Mouse (Mus musculus) spleen, adult 12 weeks (tissue): ENCODE measurements around the gene Ppm1j.
A peak's percentile ranks its signal among the peaks of the same experiment; 100 is the strongest.

Experiments used
- DNase-seq: peaks from one replicate; pipeline ENCODE4 v3.0.0; 2022; ENCODE audit warnings: low spot score

Ppm1j gene

GRCm38 (mm10) chr3:104814746-104815145, 33.9 kb downstream of the Ppm1j start:
- no peak for DNase-seq

GRCm38 (mm10) chr3:104815346-104815745, 34.5 kb downstream of the Ppm1j start:
- no peak for DNase-seq

GRCm38 (mm10) chr3:104816130-104816529, 35.3 kb downstream of the Ppm1j start:
- DNase-seq: no peak

GRCm38 (mm10) chr3:104817481-104817990, 36.7 kb downstream of the Ppm1j start:
- peak; percentile 40 for DNase-seq

- DNase-seq: peak; percentile 41
Measured at GRCm38 (mm10) chr3:104817991-104818748, 37.3 kb downstream of the Ppm1j start, which contains the start of gene Mov10. Gene Mov10 (minus strand): TSS chr3:104818563.

- DNase-seq: no peak
Measured at GRCm38 (mm10) chr3:104818749-104819134, 37.9 kb downstream of the Ppm1j start.

GRCm38 (mm10) chr3:104820426-104820825, 39.6 kb downstream of the Ppm1j start:
- DNase-seq: no peak

- no peak for DNase-seq
Measured at GRCm38 (mm10) chr3:104822413-104822812, 41.6 kb downstream of the Ppm1j start.
